Mouse (Mus musculus) adrenal gland (tissue): ENCODE measurements at regions not wholly inside any gene's neighbourhood (a gene's known extent, or its start where the extent isn't known, plus 50 kb on each side); places are given as distances from the start of the nearest gene placed in this dataset.

Experiments
- intact Hi-C: fragments of 180-260 bp; cut with DNase I; formaldehyde crosslinking; loops from one replicate; pipeline ENCODE4 v1.15.1; 2025

GRCm38 (mm10) chr5:106321023-106321422 is 136.9 kb downstream of the Barhl2 start:
- intact Hi-C loops: no loop called here

- intact Hi-C loops: no loop called here
Measured at GRCm38 (mm10) chr5:106320039-106320438, 137.9 kb downstream of the Barhl2 start.

- intact Hi-C loops: no loop called here
Measured at GRCm38 (mm10) chr5:106318246-106318645, 139.7 kb downstream of the Barhl2 start.

GRCm38 (mm10) chr5:106313874-106314273 is 144.1 kb downstream of the Barhl2 start:
- intact Hi-C loops: no loop called here

GRCm38 (mm10) chr5:106301372-106301771 is 156.6 kb downstream of the Barhl2 start:
- intact Hi-C loops: no loop called here

- intact Hi-C loops: no loop called here
Measured at GRCm38 (mm10) chr5:106296721-106297120, 161.2 kb downstream of the Barhl2 start.

- intact Hi-C loops: no loop called here
Measured at GRCm38 (mm10) chr5:106295993-106296392, 162.0 kb downstream of the Barhl2 start.

GRCm38 (mm10) chr5:106295538-106295937 is 162.4 kb downstream of the Barhl2 start:
- intact Hi-C loops: no loop called here

- intact Hi-C loops: no loop called here
Measured at GRCm38 (mm10) chr5:106292387-106293229, 165.4 kb downstream of the Barhl2 start.

- intact Hi-C loops: no loop called here
Measured at GRCm38 (mm10) chr5:106285152-106285551, 172.8 kb downstream of the Barhl2 start.

GRCm38 (mm10) chr5:106284731-106285130 is 173.2 kb downstream of the Barhl2 start:
- intact Hi-C loops: no loop called here

- intact Hi-C loops: no loop called here
Measured at GRCm38 (mm10) chr5:106282646-106283045, 175.3 kb downstream of the Barhl2 start.

GRCm38 (mm10) chr5:106277786-106278185 is 180.2 kb downstream of the Barhl2 start:
- intact Hi-C loops: no loop called here

GRCm38 (mm10) chr5:106277231-106277630 is 180.7 kb downstream of the Barhl2 start:
- intact Hi-C loops: no loop called here

- intact Hi-C loops: no loop called here
Measured at GRCm38 (mm10) chr5:106276186-106276585, 181.8 kb downstream of the Barhl2 start.

- intact Hi-C loops: no loop called here
Measured at GRCm38 (mm10) chr5:106274617-106275016, 183.3 kb downstream of the Barhl2 start.

- intact Hi-C loops: no loop called here
Measured at GRCm38 (mm10) chr5:106264536-106264935, 193.4 kb downstream of the Barhl2 start.

GRCm38 (mm10) chr5:106257179-106257578 is 200.8 kb downstream of the Barhl2 start:
- intact Hi-C loops: no loop called here

- intact Hi-C loops: no loop called here
Measured at GRCm38 (mm10) chr5:106229154-106229553, 228.8 kb downstream of the Barhl2 start.

- intact Hi-C loops: no loop called here
Measured at GRCm38 (mm10) chr5:106224141-106224540, 233.8 kb downstream of the Barhl2 start.

- intact Hi-C loops: no loop called here
Measured at GRCm38 (mm10) chr5:106209543-106209942, 248.4 kb downstream of the Barhl2 start.

GRCm38 (mm10) chr5:106207706-106208105 is 250.3 kb downstream of the Barhl2 start:
- intact Hi-C loops: no loop called here

- intact Hi-C loops: no loop called here
Measured at GRCm38 (mm10) chr5:106205724-106206123, 252.2 kb downstream of the Barhl2 start.
